Mouse (Mus musculus) heart, postnatal 0 days (tissue): Measurements from ENCODE around the gene Magi1. TPM values are rescaled to one million over a fixed set of nuclear protein-coding genes. Genes with fewer than 3 reads are reported as not detected.

Experiments
- ATAC-seq: fragments of 200-750 bp; cut with Nextera tagmentation; 2 replicates; pipeline ENCODE4 v1.8.0; 2017; ENCODE audit warnings: low read depth, moderate number of reproducible peaks, moderate library complexity; ENCODE audit not compliant: insufficient read depth
- DNase-seq: peaks from one replicate; pipeline ENCODE4 v3.0.0-alpha.2; 2016; ENCODE audit warnings: low spot score
- H3K27ac ChIP-seq: fragments of 300-500 bp; sonication (generic); 2 replicates; pipeline ENCODE4 v1.5.1; 2014; ENCODE audit warnings: low read depth, mild to moderate bottlenecking
- H3K27me3 ChIP-seq: fragments of 300-500 bp; sonication (generic); 2 replicates; pipeline ENCODE4 v1.6.1; 2014; ENCODE audit warnings: low read length, mixed read lengths; ENCODE audit not compliant: control insufficient read depth, insufficient read depth
- H3K36me3 ChIP-seq: fragments of 300-500 bp; sonication (generic); replicated peaks from 2 replicates; pipeline ENCODE4 v1.6.1; 2014; ENCODE audit warnings: low read length, mixed read lengths; ENCODE audit not compliant: control insufficient read depth, insufficient read depth
- H3K4me1 ChIP-seq: fragments of 300-500 bp; sonication (generic); 2 replicates; pipeline ENCODE4 v1.6.1; 2014; ENCODE audit warnings: antibody characterized with exemption; ENCODE audit not compliant: control insufficient read depth, insufficient read depth
- H3K4me2 ChIP-seq: fragments of 300-500 bp; sonication (generic); 2 replicates; pipeline ENCODE4 v1.6.1; 2014; ENCODE audit warnings: low read depth, mild to moderate bottlenecking, low read length, moderate library complexity
- H3K4me3 ChIP-seq: fragments of 300-500 bp; sonication (generic); 2 replicates; pipeline ENCODE4 v1.5.1; 2014; ENCODE audit warnings: low read depth, low read length
- H3K9ac ChIP-seq: fragments of 300-500 bp; sonication (generic); replicated peaks from 2 replicates; pipeline ENCODE4 v1.6.1; 2014; ENCODE audit warnings: low read depth, low read length, mixed read lengths
- H3K9me3 ChIP-seq: fragments of 300-500 bp; sonication (generic); replicated peaks from 2 replicates; pipeline ENCODE4 v1.6.1; 2016; ENCODE audit warnings: low read length; ENCODE audit not compliant: control insufficient read depth
- CTCF ChIP-seq: IDR thresholded peaks from 2 replicates; pipeline ENCODE4 v1.5.1; 2016; ENCODE audit warnings: antibody characterized with exemption, control low read depth, low read depth
- EP300 ChIP-seq: IDR thresholded peaks from 2 replicates; pipeline ENCODE4 v1.6.1; 2016; ENCODE audit warnings: antibody characterized with exemption, low read depth
- WGBS: fragments of 180-500 bp; shearing (Covaris S2); extraction: QIAGEN DNeasy Blood & Tissue Kit; methylation state at CpG from one replicate; pipeline ENCODE4 v1.1.7; 2014; 5-methylcytosine and 5-hydroxymethylcytosine counted together
- polyA plus RNA-seq: library from polyadenylated mRNA; unstranded; fragments of >200 nt; fragmentation: Nextera tagmentation; extraction: Ambion mirVana; gene quantifications from 2 replicates; pipeline ENCODE4 v1.2.1, GENCODE M21; 2015
- total RNA-seq: library from RNA; depleted of rRNA; stranded (reverse); fragments of >200 nt; gene quantifications from 2 replicates; pipeline ENCODE4 v1.2.3, GENCODE M21; 2014; ENCODE audit warnings: low replicate concordance

The Magi1 gene
- total and polyA plus RNA-seq, 2 experiments from 2014 or later = 4.6 to 15.3 TPM

DNA sequence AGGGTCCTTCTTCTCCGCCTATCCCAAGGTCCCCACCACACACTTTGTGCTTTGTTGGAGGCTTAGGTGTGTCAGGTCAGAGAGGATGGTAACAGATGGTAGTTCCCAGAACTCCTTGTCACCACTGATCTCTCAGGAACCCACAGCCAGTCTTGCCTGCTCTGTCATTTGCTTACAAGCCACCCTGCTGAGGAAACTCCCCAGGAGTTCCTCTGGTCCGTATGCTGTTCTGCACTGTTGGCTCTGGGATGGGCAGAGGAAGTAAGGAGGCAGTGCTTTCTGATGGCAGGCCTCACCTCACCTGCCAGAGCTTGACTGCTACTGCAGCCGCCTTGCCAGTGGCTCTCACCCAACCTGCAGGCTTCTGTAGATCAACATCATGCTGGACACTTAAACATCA is 147.0 kb downstream of the Magi1 start:
- TF ChIP-seq EP300 (no peak), CTCF (no peak)
- ATAC-seq = no peak
- Histone ChIP-seq H3K4me2 (no peak overlapping the region), H3K9me3 (no peaks in the 10 kb centered on the region), H3K36me3 (no peaks in the 10 kb centered on the region), H3K4me1 (peaks cover 4% of the 10 kb centered on the region), H3K4me3 (no peak overlapping the region), H3K9ac (no peak overlapping the region), H3K27me3 (no peaks in the 10 kb centered on the region), H3K27ac (no peak overlapping the region)
- DNase-seq = no peak
- 80% methylated on average over 3 of the region's 3 CpGs for WGBS

DNA sequence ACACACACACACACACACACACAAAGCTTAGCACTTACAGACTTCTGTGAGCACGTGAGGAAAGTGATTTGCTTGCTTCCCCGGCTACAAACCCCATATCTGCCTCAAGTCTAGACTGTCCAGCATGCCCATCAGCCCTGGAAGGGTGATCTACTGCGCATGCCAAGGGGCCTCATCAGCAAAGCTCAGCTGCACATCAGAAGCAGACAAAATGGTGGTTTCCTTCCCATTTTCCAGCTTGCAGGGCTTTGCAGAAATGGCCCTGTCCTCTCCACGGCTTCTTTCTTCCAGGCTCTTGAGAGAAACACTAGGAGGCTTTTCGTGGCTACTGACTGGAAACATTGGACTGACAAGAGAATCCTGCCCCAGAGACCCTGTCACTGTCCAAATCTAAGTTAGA is 149.6 kb downstream of the Magi1 start:
- no peaks in the 10 kb centered on the region for H3K27me3 ChIP-seq
- H3K4me1 ChIP-seq = 0 out of 2 replicates have a peak, but pooled peaks cover 8% of the 10 kb centered on the region
- DNase-seq = no peak
- ATAC-seq = no peak
- H3K4me2 ChIP-seq = no peak overlapping the region
- WGBS = 73% methylated on average over 5 of the region's 5 CpGs
- no peaks in the 10 kb centered on the region for H3K36me3 ChIP-seq
- no peak overlapping the region for H3K4me3 ChIP-seq
- H3K9me3 ChIP-seq = no peaks in the 10 kb centered on the region
- no peak overlapping the region for H3K9ac ChIP-seq
- no peak for TF ChIP-seq EP300
- no peak for TF ChIP-seq CTCF
- H3K27ac ChIP-seq = no peak overlapping the region

DNA sequence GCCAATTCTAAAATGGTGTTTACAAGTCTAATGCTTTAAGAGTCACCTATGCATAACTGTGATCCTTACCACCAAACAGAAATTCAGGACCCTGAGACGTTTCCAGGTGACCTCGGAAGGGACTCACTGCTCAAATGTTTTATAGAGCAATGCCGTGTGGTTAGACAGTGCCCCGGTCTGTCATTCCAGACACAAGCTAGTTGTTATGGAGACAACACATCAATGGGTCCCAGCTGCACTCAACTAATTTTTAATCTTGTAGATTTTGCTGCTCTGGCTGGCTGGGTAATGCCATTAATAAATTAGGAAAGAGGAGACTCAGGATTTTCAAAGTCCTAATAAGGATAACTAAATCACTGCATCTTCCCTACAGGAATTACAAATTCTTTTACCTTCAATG is 151.7 kb downstream of the Magi1 start:
- no peak for DNase-seq
- Histone ChIP-seq H3K27ac (no peak overlapping the region), H3K9me3 (no peaks in the 10 kb centered on the region), H3K36me3 (no peaks in the 10 kb centered on the region), H3K4me2 (no peak overlapping the region), H3K9ac (no peak overlapping the region), H3K4me1 (peaks cover 25% of the 10 kb centered on the region), H3K27me3 (no peaks in the 10 kb centered on the region), H3K4me3 (no peak overlapping the region)
- ATAC-seq = no peak
- 63% methylated on average over 4 of the region's 4 CpGs for WGBS
- TF ChIP-seq CTCF (no peak), EP300 (no peak)

DNA sequence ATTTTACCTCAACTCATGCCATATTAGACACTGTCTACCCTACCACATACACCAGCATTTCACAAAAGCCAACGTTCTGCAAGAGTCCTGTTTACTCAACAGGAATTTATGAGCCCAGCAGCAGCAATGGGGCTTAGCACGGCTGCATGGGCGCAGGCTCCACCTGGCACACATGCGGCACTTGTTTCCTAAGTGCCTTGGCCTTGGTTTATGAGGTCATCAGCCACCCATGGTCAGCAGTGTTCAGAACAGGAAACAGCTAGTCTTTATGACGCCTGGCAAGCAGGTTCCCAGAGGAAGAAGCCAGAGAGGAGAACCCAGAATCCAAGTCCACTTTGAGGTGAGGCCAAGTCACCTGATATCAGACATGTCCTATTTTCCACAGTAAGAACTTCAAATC is 153.3 kb downstream of the Magi1 start:
- ATAC-seq (no peak), DNase-seq (no peak)
- WGBS = 76% methylated on average over 5 of the region's 5 CpGs
- Histone ChIP-seq H3K4me1 (peaks cover 35% of the 10 kb centered on the region), H3K9ac (no peak overlapping the region), H3K36me3 (no peaks in the 10 kb centered on the region), H3K27me3 (no peaks in the 10 kb centered on the region), H3K4me2 (no peak overlapping the region), H3K27ac (no peak overlapping the region), H3K4me3 (no peak overlapping the region), H3K9me3 (no peaks in the 10 kb centered on the region)
- TF ChIP-seq EP300 = no peak
- TF ChIP-seq CTCF = no peak

DNA sequence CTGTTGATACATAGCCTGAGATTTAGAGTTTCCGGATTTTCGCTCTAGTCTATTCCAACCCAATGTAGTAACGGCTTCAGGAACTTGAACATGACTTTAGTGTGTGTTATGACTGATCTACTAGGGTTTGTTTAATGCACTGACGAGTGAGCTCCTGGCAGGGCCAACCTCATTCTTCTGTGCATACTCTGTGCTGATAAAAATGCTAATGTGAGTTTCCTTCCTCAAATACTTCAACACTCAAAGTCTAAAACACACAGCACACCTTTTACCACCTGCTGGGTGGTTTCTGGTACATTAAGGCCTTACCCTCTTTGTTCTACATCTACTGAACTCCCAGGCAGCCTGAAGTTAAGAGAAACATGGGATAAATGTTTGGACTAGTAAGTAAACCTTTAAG is 157.0 kb downstream of the Magi1 start:
- ATAC-seq (no peak), DNase-seq (no peak)
- 52% methylated on average over 4 of the region's 4 CpGs for WGBS
- H3K9ac ChIP-seq = no peak overlapping the region
- H3K36me3 ChIP-seq = no peaks in the 10 kb centered on the region
- TF ChIP-seq CTCF (no peak), EP300 (no peak)
- no peaks in the 10 kb centered on the region for H3K9me3 ChIP-seq
- no peaks in the 10 kb centered on the region for H3K27me3 ChIP-seq
- H3K4me2 ChIP-seq = no peak overlapping the region
- peaks cover 35% of the 10 kb centered on the region for H3K4me1 ChIP-seq
- no peak overlapping the region for H3K27ac ChIP-seq
- H3K4me3 ChIP-seq = no peak overlapping the region

DNA sequence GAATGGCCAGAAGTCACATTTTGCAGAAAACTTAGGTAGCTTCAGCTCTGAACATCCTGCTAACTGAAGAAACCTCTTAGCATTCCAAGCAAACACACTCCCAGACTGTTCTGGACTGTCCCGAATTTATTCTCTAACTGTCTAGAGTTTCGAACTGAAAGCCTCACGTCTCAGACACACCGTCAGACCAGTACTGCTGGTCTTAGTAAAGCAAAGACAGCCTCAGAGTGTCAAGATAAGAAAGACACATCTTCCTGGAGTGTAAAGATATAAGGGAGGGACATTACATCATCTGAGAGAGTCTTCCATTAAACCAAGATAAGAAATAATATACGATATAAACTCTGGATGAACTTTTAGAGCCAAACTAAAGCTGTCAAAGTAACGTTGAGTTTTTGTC is 158.6 kb downstream of the Magi1 start:
- H3K4me2 ChIP-seq = no peak overlapping the region
- TF ChIP-seq EP300 (no peak), CTCF (no peak)
- 44% methylated on average over 6 of the region's 6 CpGs for WGBS
- no peaks in the 10 kb centered on the region for H3K27me3 ChIP-seq
- no peaks in the 10 kb centered on the region for H3K36me3 ChIP-seq
- no peak overlapping the region for H3K4me3 ChIP-seq
- no peak for ATAC-seq
- no peak overlapping the region for H3K9ac ChIP-seq
- H3K9me3 ChIP-seq = no peaks in the 10 kb centered on the region
- H3K27ac ChIP-seq = no peak overlapping the region
- H3K4me1 ChIP-seq = peaks cover 35% of the 10 kb centered on the region
- no peak for DNase-seq
